Mouse (Mus musculus) brain, embryonic 14.5 days (tissue): Measurements from ENCODE around the gene Agt.

ENCODE experiments used
- CTCF ChIP-seq: fragments of 200-500 bp; IDR thresholded peaks from 2 replicates; pipeline ENCODE4 v1.5.1; 2012; ENCODE audit warnings: inconsistent platforms, mild to moderate bottlenecking, moderate library complexity, borderline replicate concordance; ENCODE audit not compliant: insufficient read depth, insufficient read length; ENCODE audit errors: extremely low read depth
- POLR2A ChIP-seq: fragments of 200-500 bp; IDR thresholded peaks from 2 replicates; pipeline ENCODE4 v1.6.1; 2012; ENCODE audit warnings: mild to moderate bottlenecking, inconsistent platforms, borderline replicate concordance; ENCODE audit not compliant: poor library complexity, insufficient read depth, insufficient read length, severe bottlenecking; ENCODE audit errors: extremely low read depth

DNA sequence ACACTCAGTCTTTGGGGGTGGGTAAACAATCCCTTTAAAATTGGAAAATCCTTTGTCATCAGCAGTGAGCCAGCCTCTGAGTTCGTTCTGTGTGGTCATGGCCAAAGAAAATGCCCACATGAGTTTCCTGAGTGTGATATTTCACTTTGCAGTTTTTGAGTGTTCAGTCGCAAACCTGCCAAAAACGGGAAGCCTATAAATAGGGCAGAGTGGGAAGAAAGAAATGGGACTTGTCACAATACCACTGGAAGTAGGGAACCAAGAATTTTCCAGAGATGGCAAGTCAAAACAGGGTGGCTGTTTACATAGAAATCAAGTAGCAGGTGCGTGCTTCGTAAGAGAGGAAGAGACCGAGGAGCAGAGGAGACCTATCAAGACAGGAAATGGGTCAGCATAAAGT is 53.0 kb downstream of the Agt start:
- no peak for TF ChIP-seq POLR2A
- no peak for TF ChIP-seq CTCF
